Mouse (Mus musculus): ENCODE results near the gene Tpra1. TPM values are rescaled to one million over a fixed set of nuclear protein-coding genes. Genes with fewer than 3 reads are reported as not detected.

The Tpra1 gene
- polyA plus RNA-seq, 1 experiment from 2014 or later = 90.6 TPM

Other genes starting within 250 kb of the Tpra1 start
- 8.0 and 8.4 TPM in 2 replicates for gene Mgll, start 177.8 kb upstream of the Tpra1 start, polyA plus RNA-seq (2016; fragmentation: Nextera tagmentation; extraction: Ambion mirVana)
- gene Abtb1, start 60.3 kb upstream of the Tpra1 start, polyA plus RNA-seq (2016; fragmentation: Nextera tagmentation; extraction: Ambion mirVana) = 28.8 and 33.7 TPM in 2 replicates
- gene Podxl2, start 27.2 kb upstream of the Tpra1 start, polyA plus RNA-seq (2016; fragmentation: Nextera tagmentation; extraction: Ambion mirVana) = 138 and 153 TPM in 2 replicates
- gene Mcm2, start 3.5 kb upstream of the Tpra1 start, polyA plus RNA-seq (2016; fragmentation: Nextera tagmentation; extraction: Ambion mirVana) = 169 and 171 TPM in 2 replicates

Measured in embryonic facial prominence, embryonic 12.5 days (tissue).